Mouse (Mus musculus) lung, postnatal 0 days (tissue): ENCODE measurements at regions not wholly inside any gene's neighbourhood (a gene's known extent, or its start where the extent isn't known, plus 50 kb on each side); places are given as distances from the start of the nearest gene placed in this dataset.

ENCODE experiments used
- CTCF ChIP-seq: IDR thresholded peaks from 2 replicates; pipeline ENCODE4 v1.5.1; 2016; ENCODE audit warnings: antibody characterized with exemption, mild to moderate bottlenecking
- EP300 ChIP-seq: IDR thresholded peaks from 2 replicates; pipeline ENCODE4 v1.6.1; 2016; ENCODE audit warnings: antibody characterized with exemption, mild to moderate bottlenecking, control low read depth

- TF ChIP-seq CTCF (no peak), EP300 (no peak)
These were observed 107.8 kb downstream of the Gja1 start for GRCm38 (mm10) chr10:56484931-56485330.
